Mouse (Mus musculus): ENCODE measurements around the gene Smcp. TPM values are rescaled to one million over a fixed set of nuclear protein-coding genes. Genes with fewer than 3 reads are reported as not detected.

The Smcp gene
- polyA plus RNA-seq (2015; fragmentation: Illumina TruSeq; extraction: RNeasy Lipid Tissue Mini Kit (QIAGEN cat#74804); ENCODE audit: low read depth, low replicate concordance) = not detected

DNA sequence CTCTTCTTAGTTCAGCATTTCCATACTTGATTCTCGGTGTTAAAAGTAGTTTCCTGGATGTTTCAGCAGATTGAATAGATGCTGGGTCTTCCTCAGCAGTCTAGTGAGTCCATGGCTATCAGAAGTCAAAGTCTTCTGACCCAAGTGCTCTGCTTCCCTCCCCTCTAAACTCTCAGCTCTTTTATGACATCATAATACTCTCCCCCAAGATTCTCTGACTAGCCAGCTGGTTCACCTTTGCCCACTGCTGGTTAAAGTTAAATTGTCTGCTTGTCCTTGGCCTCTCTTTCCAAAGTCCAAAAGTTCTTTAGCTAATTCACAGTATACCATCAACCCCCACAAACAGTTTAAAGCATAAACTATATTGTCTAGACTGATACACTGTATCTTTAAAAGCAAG is at the start of gene Smcp:
Gene Smcp (minus strand): TSS at position 140 of the 400 bp plus-strand sequence.

DNA sequence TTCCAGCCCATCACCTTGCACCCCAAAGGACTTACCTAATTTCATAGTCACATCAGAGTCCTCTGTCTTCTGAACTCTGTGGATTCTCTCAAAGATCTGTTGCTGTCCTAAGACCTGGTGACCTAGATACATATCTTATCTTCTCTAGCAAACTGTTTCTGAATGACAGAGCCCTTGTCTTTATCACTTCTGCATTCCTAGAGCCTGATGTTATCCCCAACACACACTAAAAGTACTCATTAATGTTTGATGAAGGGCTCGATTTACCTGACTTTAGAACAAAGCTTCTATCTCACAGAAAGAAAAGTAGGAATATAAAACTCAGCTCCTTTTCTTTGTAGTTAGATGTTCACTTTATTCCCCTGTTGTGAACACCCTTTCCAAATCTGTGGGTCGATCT is 32.8 kb upstream of the Smcp start, which contains the start of gene Lce6a:
Gene Lce6a (minus strand): TSS at position 101 of the 400 bp plus-strand sequence.

GRCm38 (mm10) chr3:92607392-92607791 is 18.6 kb upstream of the Smcp start, which contains the start of gene 2210017I01Rik:
Gene 2210017I01Rik, minus strand, starts transcription at chr3:92607492.

GRCm38 (mm10) chr3:92573449-92574041 is 15.3 kb downstream of the Smcp start, which contains the start of gene Ivl:
Gene Ivl, minus strand, starts transcription at chr3:92573735.

GRCm38 (mm10) chr3:92534411-92534810 is 54.4 kb downstream of the Smcp start, which contains the start of gene 2310046K23Rik:
Gene 2310046K23Rik, minus strand, starts transcription at chr3:92534511.

Other genes with a start within 250 kb of the Smcp start
- gene Sprr2d, start 249.9 kb downstream of the Smcp start, polyA plus RNA-seq (2015; fragmentation: Illumina TruSeq; extraction: RNeasy Lipid Tissue Mini Kit (QIAGEN cat#74804); ENCODE audit: low read depth, low replicate concordance) = not detected
- gene Sprr2e, start 236.9 kb downstream of the Smcp start, polyA plus RNA-seq (2015; fragmentation: Illumina TruSeq; extraction: RNeasy Lipid Tissue Mini Kit (QIAGEN cat#74804); ENCODE audit: low read depth, low replicate concordance) = not detected
- gene Sprr2f, start 223.8 kb downstream of the Smcp start, polyA plus RNA-seq (2015; fragmentation: Illumina TruSeq; extraction: RNeasy Lipid Tissue Mini Kit (QIAGEN cat#74804); ENCODE audit: low read depth, low replicate concordance) = not detected
- gene Sprr2h, start 203.3 kb downstream of the Smcp start, polyA plus RNA-seq (2015; fragmentation: Illumina TruSeq; extraction: RNeasy Lipid Tissue Mini Kit (QIAGEN cat#74804); ENCODE audit: low read depth, low replicate concordance) = not detected
- not detected for gene Sprr2i, start 181.0 kb downstream of the Smcp start, polyA plus RNA-seq (2015; fragmentation: Illumina TruSeq; extraction: RNeasy Lipid Tissue Mini Kit (QIAGEN cat#74804); ENCODE audit: low read depth, low replicate concordance)
- gene Sprr2j-ps, start 170.9 kb downstream of the Smcp start, polyA plus RNA-seq (2015; fragmentation: Illumina TruSeq; extraction: RNeasy Lipid Tissue Mini Kit (QIAGEN cat#74804); ENCODE audit: low read depth, low replicate concordance) = not detected
- 4.1 TPM for gene Gm9774, start 159.6 kb downstream of the Smcp start, polyA plus RNA-seq (2015; fragmentation: Illumina TruSeq; extraction: RNeasy Lipid Tissue Mini Kit (QIAGEN cat#74804); ENCODE audit: low read depth, low replicate concordance)
- not detected for gene Sprr2k, start 156.4 kb downstream of the Smcp start, polyA plus RNA-seq (2015; fragmentation: Illumina TruSeq; extraction: RNeasy Lipid Tissue Mini Kit (QIAGEN cat#74804); ENCODE audit: low read depth, low replicate concordance)
- not detected for gene Sprr1b, start 150.2 kb downstream of the Smcp start, polyA plus RNA-seq (2015; fragmentation: Illumina TruSeq; extraction: RNeasy Lipid Tissue Mini Kit (QIAGEN cat#74804); ENCODE audit: low read depth, low replicate concordance)
- gene Sprr3, start 130.3 kb downstream of the Smcp start, polyA plus RNA-seq (2015; fragmentation: Illumina TruSeq; extraction: RNeasy Lipid Tissue Mini Kit (QIAGEN cat#74804); ENCODE audit: low read depth, low replicate concordance) = not detected
- not detected for gene Sprr1a, start 103.1 kb downstream of the Smcp start, polyA plus RNA-seq (2015; fragmentation: Illumina TruSeq; extraction: RNeasy Lipid Tissue Mini Kit (QIAGEN cat#74804); ENCODE audit: low read depth, low replicate concordance)
- not detected for gene Sprr4, start 88.5 kb downstream of the Smcp start, polyA plus RNA-seq (2015; fragmentation: Illumina TruSeq; extraction: RNeasy Lipid Tissue Mini Kit (QIAGEN cat#74804); ENCODE audit: low read depth, low replicate concordance)
- not detected for gene 2310046K23Rik, start 54.5 kb downstream of the Smcp start, polyA plus RNA-seq (2015; fragmentation: Illumina TruSeq; extraction: RNeasy Lipid Tissue Mini Kit (QIAGEN cat#74804); ENCODE audit: low read depth, low replicate concordance)
- gene Ivl, start 15.3 kb downstream of the Smcp start, polyA plus RNA-seq (2015; fragmentation: Illumina TruSeq; extraction: RNeasy Lipid Tissue Mini Kit (QIAGEN cat#74804); ENCODE audit: low read depth, low replicate concordance) = not detected
- gene 2210017I01Rik, start 18.5 kb upstream of the Smcp start, polyA plus RNA-seq (2015; fragmentation: Illumina TruSeq; extraction: RNeasy Lipid Tissue Mini Kit (QIAGEN cat#74804); ENCODE audit: low read depth, low replicate concordance) = not detected
- not detected for gene Lce6a, start 32.7 kb upstream of the Smcp start, polyA plus RNA-seq (2015; fragmentation: Illumina TruSeq; extraction: RNeasy Lipid Tissue Mini Kit (QIAGEN cat#74804); ENCODE audit: low read depth, low replicate concordance)
- gene Lce1a1, start 59.3 kb upstream of the Smcp start, polyA plus RNA-seq (2015; fragmentation: Illumina TruSeq; extraction: RNeasy Lipid Tissue Mini Kit (QIAGEN cat#74804); ENCODE audit: low read depth, low replicate concordance) = not detected
- not detected for gene Lce1b, start 67.9 kb upstream of the Smcp start, polyA plus RNA-seq (2015; fragmentation: Illumina TruSeq; extraction: RNeasy Lipid Tissue Mini Kit (QIAGEN cat#74804); ENCODE audit: low read depth, low replicate concordance)
- gene Lce1a2, start 81.3 kb upstream of the Smcp start, polyA plus RNA-seq (2015; fragmentation: Illumina TruSeq; extraction: RNeasy Lipid Tissue Mini Kit (QIAGEN cat#74804); ENCODE audit: low read depth, low replicate concordance) = not detected
- not detected for gene Lce1c, start 90.2 kb upstream of the Smcp start, polyA plus RNA-seq (2015; fragmentation: Illumina TruSeq; extraction: RNeasy Lipid Tissue Mini Kit (QIAGEN cat#74804); ENCODE audit: low read depth, low replicate concordance)
- gene Lce1d, start 98.2 kb upstream of the Smcp start, polyA plus RNA-seq (2015; fragmentation: Illumina TruSeq; extraction: RNeasy Lipid Tissue Mini Kit (QIAGEN cat#74804); ENCODE audit: low read depth, low replicate concordance) = not detected
- gene Lce1e, start 120.1 kb upstream of the Smcp start, polyA plus RNA-seq (2015; fragmentation: Illumina TruSeq; extraction: RNeasy Lipid Tissue Mini Kit (QIAGEN cat#74804); ENCODE audit: low read depth, low replicate concordance) = not detected
- gene Lce1f, start 131.4 kb upstream of the Smcp start, polyA plus RNA-seq (2015; fragmentation: Illumina TruSeq; extraction: RNeasy Lipid Tissue Mini Kit (QIAGEN cat#74804); ENCODE audit: low read depth, low replicate concordance) = not detected
- not detected for gene Gm38119, start 150.1 kb upstream of the Smcp start, polyA plus RNA-seq (2015; fragmentation: Illumina TruSeq; extraction: RNeasy Lipid Tissue Mini Kit (QIAGEN cat#74804); ENCODE audit: low read depth, low replicate concordance)
- gene Lce1g, start 163.3 kb upstream of the Smcp start, polyA plus RNA-seq (2015; fragmentation: Illumina TruSeq; extraction: RNeasy Lipid Tissue Mini Kit (QIAGEN cat#74804); ENCODE audit: low read depth, low replicate concordance) = not detected
- gene Lce1h, start 176.1 kb upstream of the Smcp start, polyA plus RNA-seq (2015; fragmentation: Illumina TruSeq; extraction: RNeasy Lipid Tissue Mini Kit (QIAGEN cat#74804); ENCODE audit: low read depth, low replicate concordance) = not detected
- not detected for gene Lce1i, start 189.9 kb upstream of the Smcp start, polyA plus RNA-seq (2015; fragmentation: Illumina TruSeq; extraction: RNeasy Lipid Tissue Mini Kit (QIAGEN cat#74804); ENCODE audit: low read depth, low replicate concordance)
- gene Lce1j, start 201.5 kb upstream of the Smcp start, polyA plus RNA-seq (2015; fragmentation: Illumina TruSeq; extraction: RNeasy Lipid Tissue Mini Kit (QIAGEN cat#74804); ENCODE audit: low read depth, low replicate concordance) = not detected
- not detected for gene Lce1k, start 218.9 kb upstream of the Smcp start, polyA plus RNA-seq (2015; fragmentation: Illumina TruSeq; extraction: RNeasy Lipid Tissue Mini Kit (QIAGEN cat#74804); ENCODE audit: low read depth, low replicate concordance)
- not detected for gene Kprp, start 238.2 kb upstream of the Smcp start, polyA plus RNA-seq (2015; fragmentation: Illumina TruSeq; extraction: RNeasy Lipid Tissue Mini Kit (QIAGEN cat#74804); ENCODE audit: low read depth, low replicate concordance)

All from brain, adult 10 weeks (tissue).